Mouse (Mus musculus): ENCODE measurements around the gene Gm29427.

DNA sequence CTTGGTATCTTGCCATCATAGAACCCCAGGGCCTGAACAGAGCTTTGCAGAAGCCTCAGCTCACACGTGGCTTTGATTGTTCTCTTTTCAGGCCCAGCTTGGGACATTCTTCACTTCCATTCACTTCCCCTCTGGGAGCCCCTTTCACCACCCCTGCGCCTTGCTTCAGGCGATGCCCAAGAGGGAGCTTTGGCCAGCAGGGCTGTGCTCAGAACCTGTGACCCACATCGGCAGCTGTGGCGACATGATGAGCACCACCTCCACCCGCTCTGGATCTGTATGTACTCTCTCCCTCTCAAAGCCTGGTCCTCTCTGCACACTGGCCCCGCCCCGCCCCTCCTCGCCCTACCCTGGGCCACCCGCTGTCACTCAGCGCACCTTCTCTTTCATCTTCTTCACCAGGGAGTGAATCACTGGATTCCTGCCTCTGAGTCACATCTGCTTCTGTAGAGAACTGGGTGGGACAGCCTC lies 21.8 kb upstream of the Gm29427 start:
- TF ChIP-seq POLR2A (IDR thresholded peaks at IDR 0.05; ENCODE audit: insufficient read depth, low read length) (no peak), CTCF (IDR thresholded peaks at IDR 0.05; ENCODE audit: low read depth, low read length) (no peak)
